In the genomic region with DNA sequence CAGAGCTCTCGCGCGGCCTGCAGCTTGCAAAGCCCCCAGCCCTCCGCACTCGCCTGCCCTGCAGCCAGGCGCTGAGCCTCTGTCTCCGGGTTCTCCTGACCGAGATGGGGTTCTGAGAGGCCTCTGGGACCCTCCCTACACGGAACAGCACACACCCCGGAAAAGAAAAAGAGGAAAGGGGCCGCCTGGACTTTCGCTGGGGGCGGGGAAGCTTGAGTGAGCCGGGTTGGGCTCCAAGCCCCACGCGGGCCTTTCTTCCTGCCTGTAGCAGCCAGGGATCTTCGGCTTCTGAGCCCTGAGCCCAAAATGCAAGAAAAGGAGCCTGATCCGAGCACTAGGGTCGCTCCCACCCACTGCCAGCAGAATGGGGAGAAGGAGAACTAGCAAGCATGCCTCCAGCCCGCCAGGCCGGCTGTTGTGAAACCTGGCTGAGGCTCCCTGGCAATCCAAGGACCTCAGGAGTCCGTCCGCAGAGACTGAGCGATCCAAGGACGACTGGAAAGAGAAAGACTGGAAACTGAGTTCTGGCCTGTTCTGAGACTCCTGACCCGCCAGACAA, we compare ENCODE assay signal across 13 mouse cellular contexts. TPM values are rescaled to one million over a fixed set of nuclear protein-coding genes. Genes with fewer than 3 reads are reported as not detected.
A peak's percentile ranks its signal among the peaks of the same experiment; 100 is the strongest.
DNase-seq lines count a peak whose midpoint lies in the region; ATAC-seq lines count a peak whose summit lies in the region.
"Had no signal": no experiment of that assay in that cellular context is flagged by ENCODE, and none has a peak within 500 bp of the region (broad histone marks: within the 10 kb centered on the region; RNA-seq: fewer than 3 reads in every experiment).

No protein-coding gene starts in this region.

- H3K4me2 ChIP-seq in kidney, embryonic 15.5 days: peak overlapping the region; percentile 46
- peak overlapping the region; percentile 28 for H3K4me2 ChIP-seq in hindbrain, embryonic 14.5 days (replicated peaks)
- peak overlapping the region; percentile 71 for H3K4me2 ChIP-seq in neural tube, embryonic 15.5 days
- H3K4me2 ChIP-seq in forebrain, embryonic 13.5 days: no peak overlapping the region
- H3K4me2 ChIP-seq: midbrain, embryonic 15.5 days had no signal

- WGBS in kidney, embryonic 15.5 days: 21% methylated on average over 26 of the region's 26 CpGs
- 5% methylated on average over 26 of the region's 26 CpGs for WGBS in hindbrain, embryonic 14.5 days
- WGBS in neural tube, embryonic 15.5 days: 17% methylated on average over 26 of the region's 26 CpGs
- WGBS in forebrain, embryonic 13.5 days: under 1% methylated on average over 26 of the region's 26 CpGs

- no peaks in the 10 kb centered on the region for H3K36me3 ChIP-seq in kidney, embryonic 15.5 days
- no peaks in the 10 kb centered on the region for H3K36me3 ChIP-seq in hindbrain, embryonic 14.5 days (replicated peaks; ENCODE audit: control insufficient read depth, insufficient read depth)
- H3K36me3 ChIP-seq in neural tube, embryonic 15.5 days: no peaks in the 10 kb centered on the region
- no peaks in the 10 kb centered on the region for H3K36me3 ChIP-seq in forebrain, embryonic 13.5 days (ENCODE audit: poor library complexity, severe bottlenecking)
- H3K36me3 ChIP-seq: midbrain, embryonic 15.5 days had no signal

- peak overlapping the region; percentile 15; the same call in 1 of the 2 replicates for H3K4me3 ChIP-seq in kidney, embryonic 15.5 days (replicated peaks)
- 0 out of 2 replicates have a peak overlapping the region, but pooled peaks have one; percentile 2 for H3K4me3 ChIP-seq in hindbrain, embryonic 14.5 days (replicated peaks; ENCODE audit: low read length)
- H3K4me3 ChIP-seq in neural tube, embryonic 15.5 days (replicated peaks): peak overlapping the region; percentile 23
- H3K4me3 ChIP-seq in forebrain, embryonic 13.5 days: no peak overlapping the region
- H3K4me3 ChIP-seq: midbrain, embryonic 15.5 days had no signal

- H3K27me3 ChIP-seq in kidney, embryonic 15.5 days: peaks cover 80% of the 10 kb centered on the region
- H3K27me3 ChIP-seq in hindbrain, embryonic 14.5 days (ENCODE audit: control insufficient read depth, insufficient read depth, low read length): peaks cover 98% of the 10 kb centered on the region
- no peaks in the 10 kb centered on the region for H3K27me3 ChIP-seq in neural tube, embryonic 15.5 days (replicated peaks)
- H3K27me3 ChIP-seq in forebrain, embryonic 13.5 days: peaks cover 99% of the 10 kb centered on the region

- ATAC-seq in kidney, embryonic 15.5 days (replicated peaks; ENCODE audit: low FRiP score): no peak
- no peak for ATAC-seq in hindbrain, embryonic 14.5 days (ENCODE audit: low FRiP score)
- ATAC-seq in neural tube, embryonic 15.5 days (ENCODE audit: low FRiP score): no peak
- ATAC-seq in forebrain, embryonic 13.5 days: no peak
- ATAC-seq: forebrain, embryonic 14.5 days; midbrain, embryonic 15.5 days had no signal

- H3K9ac ChIP-seq in kidney, embryonic 15.5 days: peak overlapping the region; percentile 12
- 0 out of 2 replicates have a peak overlapping the region, but pooled peaks have one; percentile 25 for H3K9ac ChIP-seq in hindbrain, embryonic 14.5 days
- H3K9ac ChIP-seq in neural tube, embryonic 15.5 days (replicated peaks): peak overlapping the region; percentile 43
- no peak overlapping the region for H3K9ac ChIP-seq in forebrain, embryonic 13.5 days
- H3K9ac ChIP-seq: midbrain, embryonic 15.5 days had no signal

- H3K27ac ChIP-seq in kidney, embryonic 15.5 days: peak overlapping the region; percentile 95
- no peak overlapping the region for H3K27ac ChIP-seq in hindbrain, embryonic 14.5 days
- H3K27ac ChIP-seq in neural tube, embryonic 15.5 days (replicated peaks): peak overlapping the region; percentile 79
- no peak overlapping the region for H3K27ac ChIP-seq in forebrain, embryonic 13.5 days
- H3K27ac ChIP-seq: midbrain, embryonic 15.5 days had no signal

- no peak for DNase-seq in kidney, postnatal 14 days
- DNase-seq in adrenal gland, postnatal 14 days: peak; percentile 85
- DNase-seq in hindbrain, embryonic 14.5 days (ENCODE audit: low spot score): no peak
- no peak for DNase-seq in cerebellum, postnatal 10 days
- DNase-seq in thymus, postnatal 14 days: no peak
- DNase-seq: cerebellum, adult 8-10 months; right cerebral cortex, postnatal 25 days had no signal

- no peaks in the 10 kb centered on the region for H3K9me3 ChIP-seq in kidney, embryonic 15.5 days (replicated peaks)
- no peaks in the 10 kb centered on the region for H3K9me3 ChIP-seq in hindbrain, embryonic 14.5 days (ENCODE audit: control insufficient read depth, low read length)
- H3K9me3 ChIP-seq in neural tube, embryonic 15.5 days (replicated peaks): no peaks in the 10 kb centered on the region
- H3K9me3 ChIP-seq in forebrain, embryonic 13.5 days (replicated peaks): no peaks in the 10 kb centered on the region; the same call in 1 of the 2 replicates
- H3K9me3 ChIP-seq: midbrain, embryonic 15.5 days had no signal

- peaks cover 95% of the 10 kb centered on the region for H3K4me1 ChIP-seq in kidney, embryonic 15.5 days
- H3K4me1 ChIP-seq in hindbrain, embryonic 14.5 days (replicated peaks; ENCODE audit: control insufficient read depth, insufficient read depth, low read length): 0 out of 2 replicates have a peak, but pooled peaks cover 4% of the 10 kb centered on the region
- H3K4me1 ChIP-seq in neural tube, embryonic 15.5 days: peaks cover 95% of the 10 kb centered on the region
- peaks cover 6% of the 10 kb centered on the region; the same call in 1 of the 2 replicates for H3K4me1 ChIP-seq in forebrain, embryonic 13.5 days

RNA-seq across cellular contexts. Expression of a gene that starts 6.7 kb away (rescaled TPM):
- 7.9 and 10.2 TPM in 2 replicates for polyA plus RNA-seq in kidney, embryonic 15.5 days (2015; fragmentation: Nextera tagmentation; extraction: Ambion mirVana)
- total RNA-seq in adrenal gland, postnatal 14 days (2021): 6.8 and 7.7 TPM in 2 replicates
- polyA plus RNA-seq in hindbrain, embryonic 14.5 days (2014; fragmentation: Nextera tagmentation; extraction: Ambion mirVana): 74.9 and 90.0 TPM in 2 replicates
- polyA plus RNA-seq in neural tube, embryonic 15.5 days (2015; fragmentation: Nextera tagmentation; extraction: Ambion mirVana): 26.7 and 48.6 TPM in 2 replicates
- polyA plus RNA-seq in forebrain, embryonic 13.5 days (2015; fragmentation: Nextera tagmentation; extraction: Ambion mirVana): not detected in 2 replicates
- total RNA-seq: liver, adult 2 months had no signal
- polyA plus RNA-seq: forebrain, embryonic 14.5 days; liver, adult 2 months; midbrain, embryonic 15.5 days had no signal

RNA-seq across cellular contexts. Expression of a gene that starts 13.9 kb away (rescaled TPM):
- 10.9 and 11.0 TPM in 2 replicates for polyA plus RNA-seq in kidney, embryonic 15.5 days (2015; fragmentation: Nextera tagmentation; extraction: Ambion mirVana)
- total RNA-seq in adrenal gland, postnatal 14 days (2021): 37.4 and 43.2 TPM in 2 replicates
- polyA plus RNA-seq in hindbrain, embryonic 14.5 days (2014; fragmentation: Nextera tagmentation; extraction: Ambion mirVana): 20.9 and 24.8 TPM in 2 replicates
- polyA plus RNA-seq in neural tube, embryonic 15.5 days (2015; fragmentation: Nextera tagmentation; extraction: Ambion mirVana): 23.4 and 35.1 TPM in 2 replicates
- not detected in 2 replicates for polyA plus RNA-seq in forebrain, embryonic 13.5 days (2015; fragmentation: Nextera tagmentation; extraction: Ambion mirVana)
- total RNA-seq: liver, adult 2 months had no signal
- polyA plus RNA-seq: forebrain, embryonic 14.5 days; liver, adult 2 months; midbrain, embryonic 15.5 days had no signal

RNA-seq across cellular contexts. Expression of a gene that starts 21.6 kb away (rescaled TPM):
- 8.7 and 11.1 TPM in 2 replicates for polyA plus RNA-seq in kidney, embryonic 15.5 days (2015; fragmentation: Nextera tagmentation; extraction: Ambion mirVana)
- total RNA-seq in adrenal gland, postnatal 14 days (2021): 19.2 and 20.1 TPM in 2 replicates
- 9.2 and 22.9 TPM in 2 replicates for polyA plus RNA-seq in hindbrain, embryonic 14.5 days (2014; fragmentation: Nextera tagmentation; extraction: Ambion mirVana)
- polyA plus RNA-seq in neural tube, embryonic 15.5 days (2015; fragmentation: Nextera tagmentation; extraction: Ambion mirVana): 56.5 and 108 TPM in 2 replicates
- polyA plus RNA-seq in forebrain, embryonic 13.5 days (2015; fragmentation: Nextera tagmentation; extraction: Ambion mirVana): not detected in 2 replicates
- total RNA-seq: liver, adult 2 months had no signal
- polyA plus RNA-seq: forebrain, embryonic 14.5 days; liver, adult 2 months; midbrain, embryonic 15.5 days had no signal

RNA-seq across cellular contexts. Expression of a gene that starts 35.8 kb away (rescaled TPM):
- polyA plus RNA-seq in kidney, embryonic 15.5 days (2015; fragmentation: Nextera tagmentation; extraction: Ambion mirVana): 10.0 and 10.7 TPM in 2 replicates
- 1.8 and 2.1 TPM in 2 replicates for total RNA-seq in adrenal gland, postnatal 14 days (2021)
- 0.25 and 0.75 TPM in 2 replicates for polyA plus RNA-seq in hindbrain, embryonic 14.5 days (2014; fragmentation: Nextera tagmentation; extraction: Ambion mirVana)
- polyA plus RNA-seq in neural tube, embryonic 15.5 days (2015; fragmentation: Nextera tagmentation; extraction: Ambion mirVana): 19.7 and 30.9 TPM in 2 replicates
- not detected in 2 replicates for polyA plus RNA-seq in forebrain, embryonic 13.5 days (2015; fragmentation: Nextera tagmentation; extraction: Ambion mirVana)
- total RNA-seq: liver, adult 2 months had no signal
- polyA plus RNA-seq: forebrain, embryonic 14.5 days; liver, adult 2 months; midbrain, embryonic 15.5 days had no signal

RNA-seq across cellular contexts. Expression of a gene that starts 44.8 kb away (rescaled TPM):
- polyA plus RNA-seq in kidney, embryonic 15.5 days (2015; fragmentation: Nextera tagmentation; extraction: Ambion mirVana): 3.6 and 4.8 TPM in 2 replicates
- 6.9 and 7.4 TPM in 2 replicates for total RNA-seq in adrenal gland, postnatal 14 days (2021)
- 25.0 and 32.2 TPM in 2 replicates for polyA plus RNA-seq in hindbrain, embryonic 14.5 days (2014; fragmentation: Nextera tagmentation; extraction: Ambion mirVana)
- 14.6 and 20.7 TPM in 2 replicates for polyA plus RNA-seq in neural tube, embryonic 15.5 days (2015; fragmentation: Nextera tagmentation; extraction: Ambion mirVana)
- polyA plus RNA-seq in forebrain, embryonic 13.5 days (2015; fragmentation: Nextera tagmentation; extraction: Ambion mirVana): not detected in 2 replicates
- polyA plus RNA-seq: forebrain, embryonic 14.5 days; liver, adult 2 months; midbrain, embryonic 15.5 days had no signal

Comparison
In these comparisons a context has a peak if more than half of its experiments do, and no peak if none do; other contexts are left out.
1. H3K27ac ChIP-seq: peak in kidney, embryonic 15.5 days (single experiment) and neural tube, embryonic 15.5 days (single experiment); none in hindbrain, embryonic 14.5 days (single experiment) and forebrain, embryonic 13.5 days (single experiment).
2. RNA of a gene that starts 13.9 kb away (polyA plus RNA-seq): 23.4 to 35.1 TPM in neural tube, embryonic 15.5 days, 20.9 to 24.8 TPM in hindbrain, embryonic 14.5 days and 10.9 to 11.0 TPM in kidney, embryonic 15.5 days; not detected in forebrain, embryonic 13.5 days; every median in the first group is over 10 times any median in the second.